Mouse (Mus musculus) liver, embryonic 14.5 days (tissue): Measurements from ENCODE around the gene Asxl1.

Source experiments
- CTCF ChIP-seq: IDR thresholded peaks from 2 replicates; pipeline ENCODE4 v1.5.1; 2016; ENCODE audit warnings: antibody characterized with exemption, low read depth, control low read depth
- EP300 ChIP-seq: IDR thresholded peaks from 2 replicates; pipeline ENCODE4 v1.6.1; 2016; ENCODE audit warnings: antibody characterized with exemption, low read depth

GRCm38 (mm10) chr2:153445137-153446016 lies 99.7 kb downstream of the Asxl1 start:
- TF ChIP-seq CTCF = no peak
- no peak for TF ChIP-seq EP300
